Mouse (Mus musculus) heart, embryonic 11.5 days (tissue): ENCODE data around the gene Hibadh. TPM values are rescaled to one million over a fixed set of nuclear protein-coding genes. Genes with fewer than 3 reads are reported as not detected.

Experiments used
- ATAC-seq: fragments of 200-750 bp; cut with Nextera tagmentation; replicated peaks from 2 replicates; pipeline ENCODE4 v1.8.0; 2017; ENCODE audit warnings: moderate library complexity; ENCODE audit not compliant: insufficient number of reproducible peaks, low FRiP score, low TSS enrichment
- H3K27ac ChIP-seq: fragments of 300-500 bp; sonication (generic); 2 replicates; pipeline ENCODE4 v1.5.1; 2014; ENCODE audit warnings: mild to moderate bottlenecking, low read depth, low read length
- H3K27me3 ChIP-seq: fragments of 300-500 bp; sonication (generic); 2 replicates; pipeline ENCODE4 v1.6.1; 2014; ENCODE audit warnings: mild to moderate bottlenecking, low read length, mixed read lengths; ENCODE audit not compliant: control insufficient read depth, insufficient read depth
- H3K36me3 ChIP-seq: fragments of 300-500 bp; sonication (generic); 2 replicates; pipeline ENCODE4 v1.6.1; 2014; ENCODE audit warnings: mild to moderate bottlenecking, low read length, moderate library complexity, mixed read lengths; ENCODE audit not compliant: control insufficient read depth, insufficient read depth
- H3K4me1 ChIP-seq: fragments of 300-500 bp; sonication (generic); 2 replicates; pipeline ENCODE4 v1.6.1; 2014; ENCODE audit warnings: low read length; ENCODE audit not compliant: control insufficient read depth, insufficient read depth
- H3K4me2 ChIP-seq: fragments of 300-500 bp; sonication (generic); 2 replicates; pipeline ENCODE4 v1.6.1; 2014; ENCODE audit warnings: mild to moderate bottlenecking, moderate library complexity
- H3K4me3 ChIP-seq: fragments of 300-500 bp; sonication (generic); 2 replicates; pipeline ENCODE4 v1.5.1; 2014; ENCODE audit warnings: low read depth, low read length
- H3K9ac ChIP-seq: fragments of 300-500 bp; sonication (generic); 2 replicates; pipeline ENCODE4 v1.6.1; 2014; ENCODE audit warnings: mild to moderate bottlenecking, low read depth, low read length, moderate library complexity
- H3K9me3 ChIP-seq: fragments of 300-500 bp; sonication (generic); replicated peaks from 2 replicates; pipeline ENCODE4 v1.6.1; 2016; ENCODE audit warnings: low read length; ENCODE audit not compliant: control insufficient read depth
- WGBS: fragments of 180-500 bp; shearing (Covaris S2); extraction: QIAGEN DNeasy Blood & Tissue Kit; methylation state at CpG from one replicate; pipeline ENCODE4 v1.1.7; 2014; ENCODE audit not compliant: insufficient replicate concordance; 5-methylcytosine and 5-hydroxymethylcytosine counted together
- polyA plus RNA-seq: library from polyadenylated mRNA; unstranded; fragments of >200 nt; fragmentation: Nextera tagmentation; extraction: Ambion mirVana; gene quantifications from 2 replicates; pipeline ENCODE4 v1.2.1, GENCODE M21; 2014

The Hibadh gene
- polyA plus RNA-seq, 1 experiment from 2014 or later, result 86.9 TPM

GRCm38 (mm10) chr6:52535072-52535704, 105.0 kb downstream of the Hibadh start:
- Histone ChIP-seq H3K4me2 (no peak overlapping the region), H3K27ac (no peak overlapping the region), H3K4me1 (no peaks in the 10 kb centered on the region), H3K9me3 (peaks cover 7% of the 10 kb centered on the region), H3K4me3 (no peak overlapping the region), H3K27me3 (no peaks in the 10 kb centered on the region; the same call in 1 of the 2 replicates), H3K36me3 (peaks cover 9% of the 10 kb centered on the region), H3K9ac (no peak overlapping the region)
- WGBS, result 81% methylated on average over 11 of the region's 11 CpGs
- ATAC-seq, result no peak

- no peak overlapping the region for H3K4me3 ChIP-seq
- no peaks in the 10 kb centered on the region; the same call in 1 of the 2 replicates for H3K27me3 ChIP-seq
- WGBS, result 55% methylated on average over 8 of the region's 8 CpGs
- peaks cover 4% of the 10 kb centered on the region for H3K9me3 ChIP-seq
- ATAC-seq, result no peak
- H3K9ac ChIP-seq, result no peak overlapping the region
- no peak overlapping the region for H3K27ac ChIP-seq
- H3K36me3 ChIP-seq, result 0 out of 2 replicates have a peak, but pooled peaks cover 4% of the 10 kb centered on the region
- H3K4me1 ChIP-seq, result no peaks in the 10 kb centered on the region
- no peak overlapping the region; the same call in 1 of the 2 replicates for H3K4me2 ChIP-seq
Measured at GRCm38 (mm10) chr6:52532144-52532492, 108.1 kb downstream of the Hibadh start.

- Histone ChIP-seq H3K9me3 (no peaks in the 10 kb centered on the region), H3K4me2 (peak overlapping the region; percentile 29; the same call in 1 of the 2 replicates), H3K27ac (no peak overlapping the region), H3K36me3 (0 out of 2 replicates have a peak, but pooled peaks cover under 1% of the 10 kb centered on the region), H3K27me3 (no peaks in the 10 kb centered on the region; the same call in 1 of the 2 replicates), H3K9ac (no peak overlapping the region), H3K4me1 (no peaks in the 10 kb centered on the region), H3K4me3 (no peak overlapping the region)
- WGBS, result 59% methylated on average over 19 of the region's 19 CpGs
- no peak for ATAC-seq
Measured at GRCm38 (mm10) chr6:52531366-52532143, 108.6 kb downstream of the Hibadh start.

GRCm38 (mm10) chr6:52530861-52531260, 109.3 kb downstream of the Hibadh start:
- WGBS, result 70% methylated on average over 10 of the region's 10 CpGs

GRCm38 (mm10) chr6:52524226-52524625, 116.0 kb downstream of the Hibadh start:
- ATAC-seq, result no peak

More at GRCm38 (mm10) chr6:52530861-52531260, 109.3 kb downstream of the Hibadh start:
- no peaks in the 10 kb centered on the region for H3K36me3 ChIP-seq
- no peaks in the 10 kb centered on the region for H3K9me3 ChIP-seq
- H3K27me3 ChIP-seq, result no peaks in the 10 kb centered on the region; the same call in 1 of the 2 replicates
- no peak for ATAC-seq
- no peaks in the 10 kb centered on the region for H3K4me1 ChIP-seq
- no peak overlapping the region for H3K9ac ChIP-seq
- H3K4me3 ChIP-seq, result no peak overlapping the region
- H3K27ac ChIP-seq, result no peak overlapping the region
- H3K4me2 ChIP-seq, result no peak overlapping the region

GRCm38 (mm10) chr6:52518704-52519103, 121.5 kb downstream of the Hibadh start:
- Histone ChIP-seq H3K27me3 (no peaks in the 10 kb centered on the region), H3K4me1 (no peaks in the 10 kb centered on the region), H3K4me3 (no peak overlapping the region), H3K9ac (no peak overlapping the region), H3K27ac (no peak overlapping the region), H3K4me2 (no peak overlapping the region), H3K36me3 (no peaks in the 10 kb centered on the region), H3K9me3 (no peaks in the 10 kb centered on the region)
- WGBS, result 79% methylated on average over 10 of the region's 10 CpGs
- no peak for ATAC-seq

More at GRCm38 (mm10) chr6:52524226-52524625, 116.0 kb downstream of the Hibadh start:
- Histone ChIP-seq H3K27me3 (no peaks in the 10 kb centered on the region), H3K4me3 (no peak overlapping the region), H3K4me2 (no peak overlapping the region), H3K9ac (no peak overlapping the region), H3K9me3 (no peaks in the 10 kb centered on the region), H3K4me1 (no peaks in the 10 kb centered on the region), H3K27ac (no peak overlapping the region), H3K36me3 (no peaks in the 10 kb centered on the region)
- 35% methylated on average over 2 of the region's 2 CpGs for WGBS

- no peaks in the 10 kb centered on the region for H3K9me3 ChIP-seq
- no peaks in the 10 kb centered on the region for H3K27me3 ChIP-seq
- no peak overlapping the region for H3K27ac ChIP-seq
- H3K36me3 ChIP-seq, result no peaks in the 10 kb centered on the region
- H3K4me2 ChIP-seq, result no peak overlapping the region
- no peak overlapping the region for H3K9ac ChIP-seq
- no peaks in the 10 kb centered on the region for H3K4me1 ChIP-seq
- 83% methylated on average over 5 of the region's 5 CpGs for WGBS
- no peak overlapping the region for H3K4me3 ChIP-seq
- ATAC-seq, result no peak
Measured at GRCm38 (mm10) chr6:52517272-52517671, 122.9 kb downstream of the Hibadh start.

- 31% methylated on average over 4 of the region's 4 CpGs for WGBS
- Histone ChIP-seq H3K9me3 (no peaks in the 10 kb centered on the region), H3K27ac (no peak overlapping the region)
Measured at GRCm38 (mm10) chr6:52513876-52514405, 126.2 kb downstream of the Hibadh start.

More at GRCm38 (mm10) chr6:52513876-52514405, 126.2 kb downstream of the Hibadh start:
- no peak overlapping the region for H3K4me3 ChIP-seq
- no peak for ATAC-seq
- H3K36me3 ChIP-seq, result no peaks in the 10 kb centered on the region
- no peak overlapping the region for H3K4me2 ChIP-seq
- H3K9ac ChIP-seq, result no peak overlapping the region
- no peaks in the 10 kb centered on the region for H3K4me1 ChIP-seq
- no peaks in the 10 kb centered on the region for H3K27me3 ChIP-seq
